Mouse (Mus musculus) yolk sac, embryonic 10.5 days (tissue): Measurements from ENCODE around the gene Pvalb.

Experiments used
- DNase-seq: peaks from one replicate; pipeline ENCODE4 v3.0.0-alpha.2; 2017; ENCODE audit warnings: low spot score

The Pvalb gene

DNA sequence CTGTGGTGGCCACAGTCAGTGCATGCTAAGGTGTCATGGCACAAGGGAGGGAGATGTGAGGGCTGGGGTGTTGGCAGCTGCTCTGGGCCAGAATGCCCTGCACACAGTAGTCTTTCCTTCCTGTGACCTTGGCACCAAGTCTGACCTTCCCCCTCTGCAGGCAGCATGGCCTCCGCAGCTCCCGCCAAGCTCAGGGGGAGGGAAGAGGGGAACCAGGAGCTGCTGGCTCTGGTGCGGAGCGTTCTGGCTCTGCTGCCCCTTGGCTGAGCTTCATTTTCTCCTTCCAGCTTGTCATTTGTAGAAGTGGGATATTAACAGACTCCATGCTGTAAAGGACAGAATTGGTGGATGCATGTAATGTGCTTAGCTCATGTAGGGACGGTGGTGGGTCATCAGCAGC is 47.9 kb downstream of the Pvalb start:
- no peak for DNase-seq

DNA sequence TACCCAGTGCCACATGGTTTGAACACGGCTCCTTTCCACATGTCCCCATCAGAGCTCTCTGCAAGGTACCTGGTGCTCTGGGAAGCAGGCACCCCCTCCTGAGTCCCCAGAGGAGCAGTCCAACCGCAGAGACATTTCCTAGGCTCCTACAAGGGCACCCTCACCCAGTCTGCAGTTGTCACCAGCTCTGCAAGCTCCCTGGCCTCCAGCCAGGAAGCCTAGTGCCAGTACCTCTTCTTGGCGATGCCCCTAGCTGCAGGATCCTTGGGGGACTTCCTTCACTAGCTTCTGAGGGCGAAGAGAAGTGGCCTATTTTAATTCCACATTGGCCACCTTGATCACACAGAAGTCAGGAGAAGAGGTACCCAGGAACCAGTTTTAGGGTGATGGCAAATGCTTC is 48.4 kb downstream of the Pvalb start:
- DNase-seq, result no peak

DNA sequence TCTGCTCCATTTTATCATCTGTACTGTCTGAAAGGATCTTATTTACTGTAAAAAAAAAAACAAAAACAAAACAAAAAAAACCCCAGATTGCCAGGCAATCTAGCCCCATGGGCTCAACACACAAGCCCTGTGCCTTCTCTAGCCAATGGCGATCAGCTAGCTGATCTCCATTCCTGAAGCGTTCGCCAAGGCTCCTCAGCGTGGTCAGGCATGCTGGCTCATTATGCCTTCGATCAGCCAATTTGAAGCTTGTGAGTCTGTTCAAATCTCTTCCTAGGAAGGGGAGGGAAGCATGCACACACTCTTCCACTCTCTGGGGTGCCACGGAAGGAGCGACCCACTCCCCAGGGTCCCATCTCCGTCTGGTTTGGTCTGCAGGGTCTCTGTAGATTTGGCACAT is 48.9 kb downstream of the Pvalb start:
- no peak for DNase-seq

DNA sequence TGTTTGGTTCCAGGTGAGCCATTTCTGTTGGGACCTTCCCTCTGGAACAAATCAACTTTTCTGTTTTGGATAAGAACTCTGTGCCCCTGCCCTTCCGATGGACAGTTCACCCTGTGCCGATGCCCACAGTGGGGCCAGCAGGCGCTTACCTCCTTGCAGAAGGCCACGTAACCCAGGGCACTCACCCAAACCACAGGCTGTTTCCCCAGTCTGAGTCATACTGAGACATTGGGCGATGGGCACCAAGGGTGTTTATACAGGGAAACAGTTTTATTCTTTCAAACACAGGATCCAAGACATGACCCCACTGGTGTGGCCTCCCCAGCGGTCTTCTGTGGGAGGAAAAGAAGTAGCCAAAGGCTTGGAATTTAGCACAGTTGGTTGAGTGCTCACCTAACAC is 50.8 kb downstream of the Pvalb start:
- DNase-seq, result no peak

DNA sequence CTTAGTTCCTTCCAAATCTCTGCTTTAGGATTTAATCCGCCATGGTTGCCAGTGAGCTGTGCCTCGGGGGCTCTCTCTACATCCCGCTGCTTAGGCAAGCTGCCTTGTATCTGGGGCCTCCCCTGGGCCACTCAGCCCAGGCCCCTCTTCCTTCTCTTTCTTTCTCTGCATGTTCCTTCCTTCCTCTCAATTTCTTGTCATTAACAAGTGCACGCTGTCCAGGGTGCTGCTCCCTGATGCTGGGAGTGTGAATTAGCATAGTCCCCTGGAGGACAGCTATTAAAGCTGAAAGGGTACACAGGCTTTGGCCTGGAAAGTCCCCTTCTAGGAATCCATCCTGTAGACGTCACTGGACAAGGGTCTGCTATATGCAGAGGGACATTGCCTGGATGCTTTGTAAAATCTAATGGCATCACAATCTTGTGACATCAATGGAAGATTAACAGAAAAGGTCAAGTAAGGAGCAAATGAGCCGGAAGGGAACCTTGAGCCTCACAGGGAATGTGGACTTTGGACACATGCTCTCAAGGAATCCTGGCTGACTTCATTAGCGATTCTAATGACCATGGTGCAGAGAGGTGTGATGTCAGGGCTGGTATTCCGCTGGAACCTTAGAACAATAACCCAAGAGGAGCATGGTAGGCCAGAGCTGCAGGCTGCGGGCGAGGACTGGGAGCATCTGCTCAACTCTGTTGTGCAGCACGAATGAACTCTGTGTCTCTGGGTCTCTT is 53.0 kb downstream of the Pvalb start:
- peak; percentile 6 for DNase-seq

DNA sequence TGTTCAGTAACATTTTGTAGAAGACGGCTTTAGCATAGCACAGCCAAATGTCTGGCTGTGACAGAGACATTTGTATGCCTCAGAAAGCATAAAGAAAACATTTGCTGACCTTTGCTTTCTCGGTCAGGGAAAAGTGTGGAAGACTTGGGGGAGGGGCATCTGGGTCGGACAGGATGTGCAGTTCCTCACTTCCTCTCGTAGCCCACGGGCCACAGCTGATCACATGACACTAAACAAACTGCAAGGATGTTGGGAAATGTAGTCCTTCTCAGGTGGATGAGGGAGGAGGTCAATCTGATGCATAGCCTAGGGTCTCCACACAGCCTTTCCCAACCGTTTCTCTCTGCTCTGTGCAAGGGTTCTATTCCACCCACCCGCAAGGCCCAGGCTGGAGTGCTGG is 57.6 kb downstream of the Pvalb start:
- no peak for DNase-seq
